Mouse (Mus musculus) neural tube, embryonic 10.5 days (tissue): Measurements from ENCODE around the gene Cd86.

Experiments used
- DNase-seq: peaks from one replicate; pipeline ENCODE4 v3.0.0-alpha.2; 2017; ENCODE audit warnings: low spot score; ENCODE audit errors: extremely low spot score

Cd86 gene

DNA sequence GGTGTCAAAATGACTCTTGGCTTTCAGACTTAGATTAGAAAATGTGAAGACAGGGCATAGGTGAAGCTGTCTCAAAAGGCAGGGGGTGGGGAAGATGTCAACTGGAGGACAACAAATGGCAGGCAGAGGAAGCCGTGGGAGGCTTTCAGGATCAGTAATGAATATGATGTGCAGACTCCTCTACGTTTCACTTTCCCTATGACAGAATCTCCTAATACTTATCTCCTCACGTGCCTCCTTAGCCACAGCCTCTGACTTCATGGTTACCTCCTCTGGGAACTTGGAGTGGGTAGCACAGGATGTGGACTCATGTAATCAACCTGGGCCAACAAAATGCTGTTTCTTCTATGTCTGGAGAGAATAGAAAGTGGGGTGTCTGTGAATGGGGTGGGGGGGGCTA, 63.2 kb downstream of the Cd86 start:
- DNase-seq, result no peak

DNA sequence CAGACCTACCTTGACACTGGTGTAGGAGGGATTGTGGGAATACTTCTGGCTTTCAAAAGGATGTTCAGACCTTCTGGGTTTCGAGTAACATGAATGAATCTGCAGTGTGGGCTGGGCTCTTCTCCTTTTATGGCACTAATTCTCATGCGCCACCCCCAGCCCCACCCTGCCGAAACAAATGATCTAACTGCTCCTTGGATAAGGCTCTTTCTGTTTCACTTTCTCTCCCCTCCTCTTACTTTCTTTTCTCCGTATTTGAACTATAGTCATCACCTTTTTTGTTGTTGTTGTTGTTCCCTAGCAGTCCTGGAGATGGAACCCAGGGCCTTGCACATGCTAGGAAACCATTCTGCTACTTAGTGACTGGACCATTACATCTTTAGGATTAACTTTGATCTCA, 67.6 kb downstream of the Cd86 start:
- no peak for DNase-seq

DNA sequence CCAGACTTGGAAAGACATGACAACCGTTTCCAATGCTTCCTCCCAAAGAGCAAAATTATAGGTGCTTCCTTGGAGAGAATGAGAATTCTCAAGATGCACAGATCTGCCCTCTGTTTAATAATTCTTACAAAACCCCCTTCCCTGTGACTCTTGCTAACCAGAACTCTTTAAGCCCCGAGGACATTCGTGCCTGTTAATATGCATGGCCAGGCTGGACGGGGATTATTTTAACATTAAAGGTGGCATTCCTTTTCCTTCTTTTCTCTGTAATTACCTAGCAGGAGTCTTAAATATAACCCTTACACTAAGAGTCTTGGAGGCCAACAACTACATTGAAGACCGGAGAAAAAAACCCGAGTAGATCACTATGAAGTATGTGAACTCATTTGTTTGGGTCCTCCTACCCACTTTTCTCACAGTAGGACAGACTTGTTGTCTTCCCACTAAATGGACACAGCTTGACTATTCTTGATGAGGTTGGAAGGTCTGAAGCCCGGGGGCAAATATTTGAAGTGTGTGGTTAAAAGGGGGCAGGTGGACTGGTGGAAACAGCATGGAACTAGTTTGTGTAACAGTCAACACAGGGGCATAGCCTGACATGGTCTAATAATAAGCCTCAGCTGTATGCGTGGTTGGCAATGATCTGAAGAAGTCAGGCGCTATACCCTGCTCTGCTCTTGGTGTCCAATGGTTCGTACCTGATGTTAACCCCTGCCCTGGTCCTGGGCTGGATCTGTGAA, 69.0 kb downstream of the Cd86 start:
- no peak for DNase-seq

DNA sequence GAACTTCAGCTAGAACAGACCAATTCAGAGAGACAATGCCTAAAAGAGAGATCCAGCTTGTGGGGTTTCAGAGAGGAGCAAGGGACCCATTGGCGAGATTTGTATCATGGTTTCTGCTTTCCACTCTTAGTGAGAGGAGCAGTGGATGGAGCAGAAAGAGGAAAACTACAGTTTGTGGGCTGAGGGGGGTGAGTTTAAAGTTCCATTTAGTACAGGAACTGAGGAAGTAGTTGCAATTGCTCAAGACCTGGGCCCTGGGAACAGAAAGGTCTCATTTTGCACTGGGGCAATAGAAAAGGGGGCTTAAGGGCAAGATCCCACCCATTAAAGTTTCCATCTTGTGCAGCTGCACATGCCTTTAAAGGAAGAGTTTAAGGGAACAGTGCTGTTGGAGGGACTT, 76.0 kb downstream of the Cd86 start:
- no peak for DNase-seq

DNA sequence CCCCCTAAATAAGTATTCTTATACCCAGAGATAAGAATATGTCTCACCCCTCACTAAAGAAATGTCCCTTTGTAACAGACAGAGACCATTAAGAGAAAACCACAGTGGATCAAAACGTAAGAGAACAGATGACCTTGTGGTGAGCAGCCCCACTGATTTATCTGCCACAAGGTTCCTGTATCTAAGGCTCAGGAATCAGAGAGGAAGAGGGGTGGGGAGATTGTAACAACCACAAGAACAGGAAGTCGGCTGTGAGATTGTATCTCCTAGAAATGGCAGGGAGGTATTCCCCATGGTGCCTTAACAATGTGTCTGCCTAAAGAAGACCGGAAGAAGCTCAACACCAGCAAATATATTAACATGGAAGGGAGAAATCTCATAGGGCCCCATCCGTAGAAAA, 77.9 kb downstream of the Cd86 start:
- DNase-seq, result no peak

DNA sequence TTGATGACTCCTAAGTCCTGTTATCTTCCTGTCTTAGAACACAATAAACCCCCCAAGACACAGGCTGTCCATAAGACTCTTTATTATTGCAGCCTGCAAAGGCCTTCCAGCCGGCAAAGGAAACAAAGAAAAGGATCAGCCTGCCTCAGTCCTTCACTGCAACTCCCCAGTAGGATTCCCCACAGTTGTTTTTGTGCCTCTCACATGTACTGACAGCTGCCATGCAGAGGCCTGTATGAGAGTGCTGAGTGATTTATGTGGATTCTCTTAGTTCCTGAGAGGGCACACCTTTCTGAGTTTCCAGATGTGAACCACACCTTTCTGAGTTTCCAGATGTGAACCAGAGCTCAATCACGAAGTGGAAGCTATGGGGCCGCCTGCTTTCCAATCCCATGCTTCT, 83.8 kb downstream of the Cd86 start:
- DNase-seq, result no peak

DNA sequence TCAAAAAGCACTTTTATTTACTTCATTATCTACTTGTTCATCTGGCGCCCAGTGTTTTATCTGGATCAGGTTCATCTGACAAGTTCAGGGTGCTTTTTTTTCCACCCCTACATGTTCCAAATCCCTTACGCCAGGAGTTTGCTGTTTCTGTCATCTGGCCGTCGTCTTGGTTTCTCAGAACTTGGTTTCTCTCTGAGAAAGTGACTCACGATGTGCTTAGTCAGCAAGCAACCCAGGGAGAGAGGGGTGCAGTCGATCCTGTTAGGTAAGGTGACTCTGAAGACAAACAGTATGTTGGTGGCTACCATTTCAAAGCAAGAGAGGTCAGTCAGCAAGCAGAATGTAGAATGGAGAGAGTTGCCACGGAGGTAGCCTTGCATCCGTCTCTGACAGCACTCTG, 93.9 kb downstream of the Cd86 start:
- no peak for DNase-seq

DNA sequence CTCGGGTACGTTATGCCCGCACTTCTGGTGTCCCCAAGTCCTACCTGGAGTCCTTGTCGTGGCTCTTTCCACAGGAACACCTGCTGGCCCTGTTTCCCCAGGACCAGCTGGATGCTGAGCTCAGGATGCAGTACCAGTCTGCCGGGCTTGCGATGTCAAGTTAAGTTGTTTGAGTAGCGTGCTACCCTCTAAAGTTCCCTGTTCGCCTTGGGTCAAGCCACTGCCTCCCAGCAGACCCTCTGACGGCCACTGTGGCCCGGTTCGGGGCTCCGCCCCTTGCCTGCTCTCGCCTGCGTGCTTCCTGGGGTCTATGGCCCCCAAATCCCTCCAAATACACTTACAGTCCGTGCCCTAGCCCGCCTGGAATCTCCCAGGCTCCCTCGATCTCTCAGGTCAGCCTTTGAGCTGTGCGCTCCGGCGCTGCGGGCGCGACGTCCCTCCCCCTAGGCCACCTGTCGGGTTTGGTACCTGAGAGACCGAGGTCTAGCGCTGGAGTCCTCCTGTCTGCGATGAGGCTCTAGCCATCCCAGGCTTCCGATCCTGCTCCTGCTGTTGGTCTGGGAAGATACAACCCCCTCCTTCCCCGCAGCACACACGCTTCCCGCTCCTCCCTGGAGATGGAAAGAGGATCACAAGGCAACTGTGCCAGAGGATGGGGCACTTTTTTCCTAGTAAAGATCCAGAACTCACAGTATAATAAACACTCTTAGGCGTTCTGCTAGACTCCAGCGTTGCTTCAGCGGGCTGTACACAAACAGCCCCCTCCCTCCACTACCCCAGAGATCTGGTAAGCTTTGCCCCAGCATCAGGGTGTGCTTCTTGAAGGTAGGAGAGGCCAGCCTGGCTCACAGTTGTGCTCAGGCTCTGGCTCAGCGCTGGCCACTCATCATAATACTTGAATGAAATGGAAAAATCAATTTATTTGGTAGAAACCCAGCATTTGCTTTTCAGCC, 104.2 kb downstream of the Cd86 start, which contains the start of gene Casr:
Gene Casr (minus strand): TSS at position 756 of the 953 bp plus-strand sequence.
- DNase-seq, result peak; percentile 48

DNA sequence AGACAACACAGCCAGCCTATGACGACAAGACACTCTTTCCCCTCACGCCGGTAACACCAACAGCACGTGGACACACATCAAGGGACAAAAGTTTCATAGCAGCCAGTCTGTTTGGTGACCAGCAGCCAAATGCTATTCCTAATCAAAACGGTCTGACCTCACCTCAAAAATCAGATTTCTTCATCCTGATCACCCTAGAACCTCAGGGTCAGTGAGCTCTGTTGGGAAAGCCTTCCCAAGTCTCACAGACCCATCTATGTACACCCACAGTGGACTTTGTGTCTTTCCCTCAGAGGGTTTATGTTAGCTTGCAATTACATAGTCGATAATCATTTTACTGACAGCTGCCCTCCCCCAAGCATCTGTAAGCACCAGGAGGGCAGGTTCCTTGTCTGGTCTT, 106.3 kb downstream of the Cd86 start:
- DNase-seq, result no peak

DNA sequence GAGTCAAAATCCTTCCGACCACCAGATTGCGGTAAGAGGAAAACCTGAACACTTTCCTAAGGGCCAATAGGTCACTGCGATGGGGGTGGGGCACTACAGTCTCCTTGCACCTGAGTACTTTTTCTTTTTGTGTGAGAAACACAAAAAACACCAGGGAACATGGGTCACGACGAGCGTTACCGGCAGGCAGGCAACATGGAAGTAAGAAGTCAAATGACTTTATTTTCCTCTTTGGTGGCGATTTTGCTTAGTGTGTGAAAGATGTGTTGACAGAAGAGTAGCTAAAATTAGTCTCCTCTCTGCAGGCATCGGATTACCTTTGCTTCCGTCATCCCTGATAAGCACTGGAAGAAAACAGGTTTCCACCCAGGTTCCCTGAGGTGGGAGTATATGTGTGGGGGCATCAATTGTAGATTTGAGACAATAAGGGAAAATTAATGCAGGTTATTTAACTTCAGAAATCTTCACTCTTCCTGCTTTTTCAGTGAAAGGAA, 110.2 kb downstream of the Cd86 start:
- no peak for DNase-seq
